Mouse (Mus musculus) liver, postnatal 0 days (tissue): Measurements from ENCODE around the gene Hdhd3. TPM values are rescaled to one million over a fixed set of nuclear protein-coding genes. Genes with fewer than 3 reads are reported as not detected.

Experiments
- ATAC-seq: fragments of 200-750 bp; cut with Nextera tagmentation; 2 replicates; pipeline ENCODE4 v1.8.0; 2017; ENCODE audit warnings: mild to moderate bottlenecking, moderate library complexity
- DNase-seq: peaks from one replicate; pipeline ENCODE4 v3.0.0-alpha.2; 2016
- H3K27ac ChIP-seq: fragments of 300-500 bp; sonication (generic); 2 replicates; pipeline ENCODE4 v1.5.1; 2014; ENCODE audit warnings: antibody characterized with exemption, moderate library complexity, mild to moderate bottlenecking, low read depth
- H3K27me3 ChIP-seq: fragments of 300-500 bp; sonication (generic); 2 replicates; pipeline ENCODE4 v1.6.1; 2014; ENCODE audit warnings: low read length, control low read depth, mixed read lengths; ENCODE audit not compliant: insufficient read depth
- H3K36me3 ChIP-seq: fragments of 300-500 bp; sonication (generic); replicated peaks from 2 replicates; pipeline ENCODE4 v1.6.1; 2014; ENCODE audit warnings: mild to moderate bottlenecking, control low read depth, low read length, moderate library complexity, mixed read lengths; ENCODE audit not compliant: insufficient read depth
- H3K4me1 ChIP-seq: fragments of 300-500 bp; sonication (generic); 2 replicates; pipeline ENCODE4 v1.6.1; 2014; ENCODE audit warnings: antibody characterized with exemption, mild to moderate bottlenecking, control low read depth; ENCODE audit not compliant: insufficient read depth
- H3K4me2 ChIP-seq: fragments of 300-500 bp; sonication (generic); 2 replicates; pipeline ENCODE4 v1.6.1; 2014; ENCODE audit warnings: low read depth, mild to moderate bottlenecking, low read length, moderate library complexity, mixed read lengths
- H3K4me3 ChIP-seq: fragments of 300-500 bp; sonication (generic); 2 replicates; pipeline ENCODE4 v1.5.1; 2014; ENCODE audit warnings: low read depth, low read length
- H3K9ac ChIP-seq: fragments of 300-500 bp; sonication (generic); replicated peaks from 2 replicates; pipeline ENCODE4 v1.6.1; 2014; ENCODE audit warnings: mild to moderate bottlenecking, moderate library complexity
- H3K9me3 ChIP-seq: fragments of 300-500 bp; sonication (generic); 2 replicates; pipeline ENCODE4 v1.6.1; 2016; ENCODE audit warnings: mild to moderate bottlenecking, control low read depth, low read length, mixed read lengths
- CTCF ChIP-seq: sonication (generic); IDR thresholded peaks from 2 replicates; pipeline ENCODE4 v1.5.1; 2016; ENCODE audit warnings: antibody characterized with exemption, low read depth
- EP300 ChIP-seq: IDR thresholded peaks from 2 replicates; pipeline ENCODE4 v1.6.1; 2016; ENCODE audit warnings: antibody characterized with exemption, low read depth, mild to moderate bottlenecking
- WGBS: fragments of 180-500 bp; shearing (Covaris S2); extraction: QIAGEN DNeasy Blood & Tissue Kit; methylation state at CpG from one replicate; pipeline ENCODE4 v1.1.7; 2014; ENCODE audit not compliant: insufficient replicate concordance; 5-methylcytosine and 5-hydroxymethylcytosine counted together
- polyA plus RNA-seq: library from polyadenylated mRNA; unstranded; fragments of >200 nt; fragmentation: Nextera tagmentation; extraction: Ambion mirVana; gene quantifications from 2 replicates; pipeline ENCODE4 v1.2.1, GENCODE M21; 2015

Hdhd3 gene
- polyA plus RNA-seq, 1 experiment from 2014 or later, result 19.7 TPM

DNA sequence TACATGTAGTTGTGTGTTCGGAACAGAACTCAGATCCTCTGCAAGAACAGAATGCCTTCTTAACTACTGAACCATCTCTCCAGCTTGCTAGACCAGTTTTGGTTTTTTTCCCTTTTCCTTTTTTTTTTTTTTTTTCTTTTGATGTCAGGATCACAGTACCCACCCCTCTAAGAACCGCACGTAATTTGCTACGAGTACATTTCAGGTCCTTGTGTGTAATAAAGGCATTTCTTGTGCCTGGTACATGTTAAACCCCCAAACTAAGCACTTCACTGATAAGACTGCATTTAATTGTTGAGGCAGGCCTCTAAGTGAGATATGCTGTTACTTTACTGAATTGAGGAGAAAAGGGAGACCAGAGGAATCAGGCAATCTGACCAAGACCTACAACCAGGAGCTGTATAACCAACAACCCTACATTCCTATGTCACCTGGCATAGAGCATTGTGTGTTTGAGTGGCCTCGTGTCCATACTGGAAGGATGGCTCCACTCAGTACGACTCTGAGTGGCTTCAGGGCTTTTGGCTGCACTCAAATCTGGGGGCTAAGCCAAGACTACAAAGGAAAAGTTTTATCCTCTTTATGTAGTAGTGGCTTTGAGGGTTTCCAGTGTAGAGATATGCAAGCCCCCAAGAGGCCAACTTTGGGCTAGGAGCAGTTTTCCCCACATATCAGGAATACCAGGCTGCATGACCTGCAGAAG lies 25.6 kb downstream of the Hdhd3 start:
- H3K4me1 ChIP-seq, result peaks cover 11% of the 10 kb centered on the region
- no peak overlapping the region for H3K4me2 ChIP-seq
- H3K9me3 ChIP-seq, result no peaks in the 10 kb centered on the region
- H3K4me3 ChIP-seq, result no peak overlapping the region
- H3K27ac ChIP-seq, result no peak overlapping the region
- ATAC-seq (no peak), DNase-seq (no peak)
- H3K36me3 ChIP-seq, result no peaks in the 10 kb centered on the region
- H3K9ac ChIP-seq, result no peak overlapping the region
- H3K27me3 ChIP-seq, result peaks cover 18% of the 10 kb centered on the region
- 81% methylated on average over 6 of the region's 6 CpGs for WGBS
- TF ChIP-seq CTCF (no peak), EP300 (no peak)

DNA sequence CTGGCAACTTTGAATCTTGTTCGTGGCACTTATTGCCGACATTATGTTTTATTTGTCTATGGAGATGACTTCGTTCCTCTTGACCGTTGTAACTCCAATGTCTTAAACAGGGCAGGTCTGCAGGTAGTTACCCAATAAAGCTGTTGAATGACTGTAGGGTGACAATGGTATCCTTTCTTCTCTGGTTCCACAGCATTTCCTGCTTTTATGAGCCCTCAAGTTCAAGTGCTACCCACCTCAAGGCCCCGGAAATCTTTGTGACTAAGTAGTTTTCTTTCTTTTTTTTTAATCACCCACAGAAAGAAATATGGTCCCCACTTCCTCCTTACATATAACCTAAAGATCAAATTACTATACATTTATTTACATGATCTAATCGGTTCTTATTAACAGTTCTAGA lies 27.5 kb downstream of the Hdhd3 start:
- H3K4me3 ChIP-seq, result no peak overlapping the region
- no peaks in the 10 kb centered on the region for H3K36me3 ChIP-seq
- ATAC-seq, result no peak
- H3K9me3 ChIP-seq, result no peaks in the 10 kb centered on the region
- no peak overlapping the region for H3K9ac ChIP-seq
- H3K27ac ChIP-seq, result no peak overlapping the region
- no peak for TF ChIP-seq EP300
- no peak for TF ChIP-seq CTCF
- no peak overlapping the region for H3K4me2 ChIP-seq
- no peak for DNase-seq
- WGBS, result 73% methylated on average over 6 of the region's 6 CpGs
- peaks cover 14% of the 10 kb centered on the region for H3K27me3 ChIP-seq
- H3K4me1 ChIP-seq, result peaks cover 11% of the 10 kb centered on the region

DNA sequence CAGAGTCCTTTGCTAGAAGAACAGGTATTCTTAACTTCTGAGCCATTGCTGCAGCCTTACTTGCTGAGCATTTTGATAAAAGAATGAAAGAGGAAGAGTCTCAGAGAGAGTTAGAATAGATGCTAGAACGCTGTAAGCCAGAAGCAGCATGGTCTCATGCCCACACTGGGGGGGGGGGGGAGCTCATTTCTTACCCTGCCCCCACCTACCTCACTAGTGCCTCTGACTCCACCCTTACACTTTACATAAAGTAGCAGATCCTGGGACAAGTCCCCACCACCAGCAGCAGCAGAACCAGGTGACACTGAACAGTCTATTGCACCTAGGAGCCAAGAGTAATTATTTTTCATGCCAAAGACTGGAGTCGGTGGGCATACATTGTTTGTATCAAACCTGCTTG lies 28.1 kb downstream of the Hdhd3 start:
- WGBS, result 82% methylated on average over 2 of the region's 2 CpGs

DNA sequence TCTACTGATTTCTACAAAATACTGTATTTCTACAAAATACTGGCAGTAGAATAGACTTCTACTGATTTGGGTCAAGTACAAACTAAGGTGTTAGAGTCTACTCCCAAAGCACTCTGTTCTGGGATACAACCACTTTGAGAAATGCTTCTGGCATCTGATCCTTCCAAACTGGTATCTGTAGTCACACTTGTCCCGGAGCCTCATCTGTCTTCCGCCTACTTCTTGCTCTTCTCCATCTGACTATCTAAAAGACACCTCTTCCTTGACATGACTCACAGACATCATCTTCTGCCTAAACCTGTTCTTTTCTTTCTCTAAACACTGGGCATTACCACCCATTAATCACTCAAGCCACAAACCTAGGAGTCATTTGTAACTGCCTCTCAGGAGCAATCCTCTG lies 31.2 kb downstream of the Hdhd3 start:
- TF ChIP-seq CTCF (no peak), EP300 (no peak)
- no peak overlapping the region for H3K4me3 ChIP-seq
- no peaks in the 10 kb centered on the region for H3K9me3 ChIP-seq
- H3K27ac ChIP-seq, result no peak overlapping the region
- H3K9ac ChIP-seq, result no peak overlapping the region
- ATAC-seq (no peak), DNase-seq (no peak)
- H3K4me1 ChIP-seq, result peaks cover 5% of the 10 kb centered on the region; the same call in 1 of the 2 replicates
- WGBS, result 96% methylated on average over 2 of the region's 2 CpGs
- no peaks in the 10 kb centered on the region for H3K36me3 ChIP-seq
- no peaks in the 10 kb centered on the region for H3K27me3 ChIP-seq
- no peak overlapping the region for H3K4me2 ChIP-seq

More for the DNA sequence above, 28.1 kb downstream of the Hdhd3 start:
- H3K27me3 ChIP-seq, result peaks cover 8% of the 10 kb centered on the region
- no peak overlapping the region for H3K9ac ChIP-seq
- no peaks in the 10 kb centered on the region for H3K36me3 ChIP-seq
- ATAC-seq (no peak), DNase-seq (no peak)
- no peak for TF ChIP-seq EP300
- no peak for TF ChIP-seq CTCF
- no peaks in the 10 kb centered on the region for H3K9me3 ChIP-seq
- H3K4me2 ChIP-seq, result no peak overlapping the region
- peaks cover 14% of the 10 kb centered on the region for H3K4me1 ChIP-seq
- no peak overlapping the region for H3K4me3 ChIP-seq
- no peak overlapping the region for H3K27ac ChIP-seq

DNA sequence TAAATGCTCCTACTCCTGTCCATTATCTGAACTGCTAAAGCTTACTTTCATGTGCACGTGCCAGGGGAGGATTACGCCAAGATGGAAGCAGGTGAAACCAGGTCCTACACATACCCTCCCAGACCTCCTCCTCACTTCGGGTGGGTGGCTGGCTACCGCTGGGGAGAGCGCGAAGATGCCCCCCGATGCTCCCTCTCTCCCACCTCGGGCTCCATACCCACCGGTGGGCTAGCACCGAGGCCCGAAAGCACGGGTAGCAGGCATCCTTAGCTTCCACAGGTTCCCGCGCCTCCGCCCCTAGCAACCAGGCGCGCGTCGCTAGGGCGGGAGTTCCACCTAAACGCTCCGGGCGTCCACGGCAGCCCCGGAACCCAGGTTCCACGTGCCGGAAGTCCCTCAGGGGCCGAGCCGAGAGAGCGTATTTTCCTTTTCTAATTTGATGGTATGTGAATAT lies 32.6 kb downstream of the Hdhd3 start, which contains the start of gene Wdr31:
Gene Wdr31, minus strand, starts transcription at position 299 of the 454 bp plus-strand sequence.
- TF ChIP-seq EP300, result no peak
- TF ChIP-seq CTCF, result no peak
- Histone ChIP-seq H3K27me3 (no peaks in the 10 kb centered on the region), H3K9me3 (no peaks in the 10 kb centered on the region), H3K4me3 (peak within 1 kb of the TSS; percentile 66), H3K9ac (peak within 1 kb of the TSS; percentile 44; the same call in 1 of the 2 replicates), H3K36me3 (no peaks in the 10 kb centered on the region), H3K4me2 (peak within 1 kb of the TSS; percentile 91), H3K27ac (no peak within 1 kb of the TSS), H3K4me1 (peaks cover 5% of the 10 kb centered on the region; the same call in 1 of the 2 replicates)
- ATAC-seq, result peak; percentile 99
- WGBS, result 1% methylated on average over 30 of the region's 30 CpGs
- DNase-seq, result peak; percentile 88

DNA sequence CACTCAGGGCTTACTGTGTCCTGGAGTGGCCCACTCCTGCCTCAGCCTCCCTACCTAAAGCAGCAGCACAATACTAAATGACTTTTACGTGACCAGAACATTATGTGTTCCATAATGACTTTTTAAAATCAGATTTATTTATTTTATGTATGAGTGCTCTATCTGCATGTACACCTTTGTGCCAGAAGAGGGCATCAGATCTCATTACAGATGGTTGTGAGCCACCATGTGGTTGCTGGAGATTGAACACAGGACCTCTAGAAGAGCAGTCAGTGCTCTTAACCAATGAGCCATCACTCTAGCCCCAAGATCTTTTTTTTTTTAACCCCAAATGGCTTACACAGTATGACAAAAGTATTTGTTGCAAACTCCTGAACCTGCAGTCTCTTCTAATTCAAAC lies 35.1 kb downstream of the Hdhd3 start:
- ATAC-seq (no peak), DNase-seq (no peak)
- no peaks in the 10 kb centered on the region for H3K9me3 ChIP-seq
- H3K27me3 ChIP-seq, result no peaks in the 10 kb centered on the region
- H3K9ac ChIP-seq, result no peak overlapping the region
- H3K27ac ChIP-seq, result no peak overlapping the region
- 81% methylated on average over 1 of the region's 1 CpGs for WGBS
- TF ChIP-seq CTCF (peak; percentile 42), EP300 (no peak)
- H3K36me3 ChIP-seq, result no peaks in the 10 kb centered on the region
- no peak overlapping the region for H3K4me2 ChIP-seq
- no peak overlapping the region for H3K4me3 ChIP-seq
- peaks cover 5% of the 10 kb centered on the region; the same call in 1 of the 2 replicates for H3K4me1 ChIP-seq
